Mouse (Mus musculus): ENCODE results near the gene Lrrc32. TPM values are rescaled to one million over a fixed set of nuclear protein-coding genes. Genes with fewer than 3 reads are reported as not detected.

Lrrc32 gene
- polyA plus RNA-seq, 1 experiment: 5.9 TPM

- TF ChIP-seq EP300 (IDR thresholded peaks at IDR 0.05; ENCODE audit: insufficient read depth, low read depth, low read length) (no peak), POLR2A (IDR thresholded peaks at IDR 0.05; ENCODE audit: insufficient read depth, low read length) (no peak), CTCF (IDR thresholded peaks at IDR 0.05; ENCODE audit: low read depth, low read length) (no peak)
- Histone ChIP-seq H3K27me3 (ENCODE audit: control insufficient read depth, insufficient read depth, low read length, poor library complexity, severe bottlenecking) (no peaks in the 10 kb centered on the region; the same call in 1 of the 2 replicates), H3K9ac (ENCODE audit: low read depth, poor library complexity, severe bottlenecking) (0 out of 2 replicates have a peak overlapping the region, but pooled peaks have one; percentile 33), H3K4me1 (ENCODE audit: control insufficient read depth, insufficient read depth, low read length) (no peaks in the 10 kb centered on the region), H3K9me3 (replicated peaks; ENCODE audit: control insufficient read depth, insufficient read depth, low read length, poor library complexity, severe bottlenecking) (no peaks in the 10 kb centered on the region), H3K36me3 (ENCODE audit: control insufficient read depth, insufficient read depth, low read length, poor library complexity, severe bottlenecking) (no peaks in the 10 kb centered on the region), H3K4me3 (ENCODE audit: low read depth, low read length) (peak overlapping the region; percentile 43), H3K27ac (ENCODE audit: insufficient read depth, low read length) (no peak overlapping the region)
Observed at GRCm38 (mm10) chr7:98490328-98490727, 1.2 kb downstream of the Lrrc32 start.

- no peak overlapping the region for H3K27ac ChIP-seq (ENCODE audit: insufficient read depth, low read length)
- H3K4me3 ChIP-seq (ENCODE audit: low read depth, low read length): no peak overlapping the region
- no peaks in the 10 kb centered on the region for H3K9me3 ChIP-seq (replicated peaks; ENCODE audit: control insufficient read depth, insufficient read depth, low read length, poor library complexity, severe bottlenecking)
- no peak overlapping the region for H3K9ac ChIP-seq (ENCODE audit: low read depth, poor library complexity, severe bottlenecking)
- no peaks in the 10 kb centered on the region for H3K4me1 ChIP-seq (ENCODE audit: control insufficient read depth, insufficient read depth, low read length)
- H3K27me3 ChIP-seq (ENCODE audit: control insufficient read depth, insufficient read depth, low read length, poor library complexity, severe bottlenecking): no peaks in the 10 kb centered on the region; the same call in 1 of the 2 replicates
- no peaks in the 10 kb centered on the region for H3K36me3 ChIP-seq (ENCODE audit: control insufficient read depth, insufficient read depth, low read length, poor library complexity, severe bottlenecking)
- no peak for TF ChIP-seq CTCF (IDR thresholded peaks at IDR 0.05; ENCODE audit: low read depth, low read length)
- no peak for TF ChIP-seq POLR2A (IDR thresholded peaks at IDR 0.05; ENCODE audit: insufficient read depth, low read length)
- TF ChIP-seq EP300 (IDR thresholded peaks at IDR 0.05; ENCODE audit: insufficient read depth, low read depth, low read length): no peak
Observed at GRCm38 (mm10) chr7:98490911-98491310, 1.8 kb downstream of the Lrrc32 start.

- H3K36me3 ChIP-seq (ENCODE audit: control insufficient read depth, insufficient read depth, low read length, poor library complexity, severe bottlenecking): no peaks in the 10 kb centered on the region
- H3K4me3 ChIP-seq (ENCODE audit: low read depth, low read length): no peak overlapping the region
- no peaks in the 10 kb centered on the region for H3K9me3 ChIP-seq (replicated peaks; ENCODE audit: control insufficient read depth, insufficient read depth, low read length, poor library complexity, severe bottlenecking)
- no peaks in the 10 kb centered on the region for H3K4me1 ChIP-seq (ENCODE audit: control insufficient read depth, insufficient read depth, low read length)
- TF ChIP-seq POLR2A (IDR thresholded peaks at IDR 0.05; ENCODE audit: insufficient read depth, low read length): no peak
- no peak for TF ChIP-seq EP300 (IDR thresholded peaks at IDR 0.05; ENCODE audit: insufficient read depth, low read depth, low read length)
- no peak for TF ChIP-seq CTCF (IDR thresholded peaks at IDR 0.05; ENCODE audit: low read depth, low read length)
- H3K27ac ChIP-seq (ENCODE audit: insufficient read depth, low read length): no peak overlapping the region
- H3K9ac ChIP-seq (ENCODE audit: low read depth, poor library complexity, severe bottlenecking): no peak overlapping the region
- H3K27me3 ChIP-seq (ENCODE audit: control insufficient read depth, insufficient read depth, low read length, poor library complexity, severe bottlenecking): no peaks in the 10 kb centered on the region; the same call in 1 of the 2 replicates
Observed at GRCm38 (mm10) chr7:98491451-98492200, 2.5 kb downstream of the Lrrc32 start.

GRCm38 (mm10) chr7:98492331-98492730 lies 3.2 kb downstream of the Lrrc32 start:
- H3K9me3 ChIP-seq (replicated peaks; ENCODE audit: control insufficient read depth, insufficient read depth, low read length, poor library complexity, severe bottlenecking): no peaks in the 10 kb centered on the region
- no peak for TF ChIP-seq CTCF (IDR thresholded peaks at IDR 0.05; ENCODE audit: low read depth, low read length)
- no peak for TF ChIP-seq POLR2A (IDR thresholded peaks at IDR 0.05; ENCODE audit: insufficient read depth, low read length)
- no peak for TF ChIP-seq EP300 (IDR thresholded peaks at IDR 0.05; ENCODE audit: insufficient read depth, low read depth, low read length)
- H3K36me3 ChIP-seq (ENCODE audit: control insufficient read depth, insufficient read depth, low read length, poor library complexity, severe bottlenecking): no peaks in the 10 kb centered on the region
- no peak overlapping the region for H3K9ac ChIP-seq (ENCODE audit: low read depth, poor library complexity, severe bottlenecking)
- H3K4me1 ChIP-seq (ENCODE audit: control insufficient read depth, insufficient read depth, low read length): no peaks in the 10 kb centered on the region
- H3K27ac ChIP-seq (ENCODE audit: insufficient read depth, low read length): no peak overlapping the region
- H3K27me3 ChIP-seq (ENCODE audit: control insufficient read depth, insufficient read depth, low read length, poor library complexity, severe bottlenecking): no peaks in the 10 kb centered on the region; the same call in 1 of the 2 replicates
- H3K4me3 ChIP-seq (ENCODE audit: low read depth, low read length): no peak overlapping the region

GRCm38 (mm10) chr7:98493307-98493706 lies 4.2 kb downstream of the Lrrc32 start:
- TF ChIP-seq CTCF (IDR thresholded peaks at IDR 0.05; ENCODE audit: low read depth, low read length) (no peak), POLR2A (IDR thresholded peaks at IDR 0.05; ENCODE audit: insufficient read depth, low read length) (no peak), EP300 (IDR thresholded peaks at IDR 0.05; ENCODE audit: insufficient read depth, low read depth, low read length) (no peak)
- Histone ChIP-seq H3K9me3 (replicated peaks; ENCODE audit: control insufficient read depth, insufficient read depth, low read length, poor library complexity, severe bottlenecking) (no peaks in the 10 kb centered on the region), H3K27ac (ENCODE audit: insufficient read depth, low read length) (no peak overlapping the region), H3K4me1 (ENCODE audit: control insufficient read depth, insufficient read depth, low read length) (no peaks in the 10 kb centered on the region), H3K36me3 (ENCODE audit: control insufficient read depth, insufficient read depth, low read length, poor library complexity, severe bottlenecking) (no peaks in the 10 kb centered on the region), H3K27me3 (ENCODE audit: control insufficient read depth, insufficient read depth, low read length, poor library complexity, severe bottlenecking) (no peaks in the 10 kb centered on the region; the same call in 1 of the 2 replicates), H3K9ac (ENCODE audit: low read depth, poor library complexity, severe bottlenecking) (no peak overlapping the region), H3K4me3 (ENCODE audit: low read depth, low read length) (no peak overlapping the region)

- Histone ChIP-seq H3K9ac (ENCODE audit: low read depth, poor library complexity, severe bottlenecking) (no peak overlapping the region), H3K4me1 (ENCODE audit: control insufficient read depth, insufficient read depth, low read length) (no peaks in the 10 kb centered on the region), H3K27me3 (ENCODE audit: control insufficient read depth, insufficient read depth, low read length, poor library complexity, severe bottlenecking) (no peaks in the 10 kb centered on the region; the same call in 1 of the 2 replicates), H3K27ac (ENCODE audit: insufficient read depth, low read length) (no peak overlapping the region), H3K4me3 (ENCODE audit: low read depth, low read length) (no peak overlapping the region), H3K36me3 (ENCODE audit: control insufficient read depth, insufficient read depth, low read length, poor library complexity, severe bottlenecking) (no peaks in the 10 kb centered on the region), H3K9me3 (replicated peaks; ENCODE audit: control insufficient read depth, insufficient read depth, low read length, poor library complexity, severe bottlenecking) (no peaks in the 10 kb centered on the region)
- TF ChIP-seq POLR2A (IDR thresholded peaks at IDR 0.05; ENCODE audit: insufficient read depth, low read length): no peak
- TF ChIP-seq EP300 (IDR thresholded peaks at IDR 0.05; ENCODE audit: insufficient read depth, low read depth, low read length): no peak
- TF ChIP-seq CTCF (IDR thresholded peaks at IDR 0.05; ENCODE audit: low read depth, low read length): no peak
Observed at GRCm38 (mm10) chr7:98493901-98494480, 4.9 kb downstream of the Lrrc32 start.
